Mouse (Mus musculus) CH12.LX (cell line): Measurements from ENCODE around the gene Gm7879.

Experiments used
- CHD1 ChIP-seq: IDR thresholded peaks from 2 replicates; pipeline ENCODE4 v1.6.1; 2012; ENCODE audit warnings: low read depth, low read length, improper control_type of control experiment, inconsistent platforms
- CTCF ChIP-seq, 2 experiments: IDR thresholded peaks in 1 of 2; conservative IDR thresholded peaks in 1 of 2; 2 replicates each; pipeline ENCODE4 v1.5.1; 2011 to 2012; ENCODE audit warnings: low read depth in 2 of 2, low read length in 2 of 2, improper control_type of control experiment in 1 of 2, inconsistent platforms in 1 of 2, mild to moderate bottlenecking in 1 of 2, moderate library complexity in 1 of 2
- E2F4 ChIP-seq: IDR thresholded peaks from 2 replicates; pipeline ENCODE4 v1.6.1; 2011; ENCODE audit warnings: low read depth, low read length, improper control_type of control experiment; ENCODE audit not compliant: insufficient replicate concordance
- EP300 ChIP-seq: IDR thresholded peaks from 2 replicates; pipeline ENCODE4 v1.6.1; 2011; ENCODE audit warnings: low read length, improper control_type of control experiment
- JUND ChIP-seq: conservative IDR thresholded peaks from 2 replicates; pipeline ENCODE4 v1.6.1; 2011; ENCODE audit warnings: low read depth, low read length, improper control_type of control experiment
- POLR2A ChIP-seq: IDR thresholded peaks from 2 replicates; pipeline ENCODE4 v1.6.1; 2011; ENCODE audit warnings: low read depth, mild to moderate bottlenecking, improper control_type of control experiment, low read length
- SMC3 ChIP-seq: IDR thresholded peaks from 2 replicates; pipeline ENCODE4 v1.6.1; 2011; ENCODE audit warnings: low read depth, low read length, improper control_type of control experiment
- TCF12 ChIP-seq: IDR thresholded peaks from 2 replicates; pipeline ENCODE4 v1.6.1; 2014; ENCODE audit warnings: low read depth, mild to moderate bottlenecking, inconsistent platforms, low read length, improper control_type of control experiment
- UBTF ChIP-seq: IDR thresholded peaks from 2 replicates; pipeline ENCODE4 v1.6.1; 2012; ENCODE audit warnings: low read depth, mild to moderate bottlenecking, inconsistent platforms, low read length, improper control_type of control experiment, moderate library complexity
- ZC3H11A ChIP-seq: IDR thresholded peaks from 2 replicates; pipeline ENCODE4 v1.6.1; 2012; ENCODE audit warnings: low read depth, mild to moderate bottlenecking, inconsistent platforms, low read length, improper control_type of control experiment

GRCm38 (mm10) chr5:43921877-43922276 is 8.9 kb downstream of the Gm7879 start:
- TF ChIP-seq SMC3, result no peak
- no peak for TF ChIP-seq POLR2A
- no peak for TF ChIP-seq CTCF (conservative IDR thresholded peaks at IDR 0.05 in 1 of 2, IDR thresholded peaks at IDR 0.05 in 1 of 2; ENCODE audit: low read depth in 2 of 2, low read length in 2 of 2)
- no peak for TF ChIP-seq EP300
- no peak for TF ChIP-seq TCF12
- TF ChIP-seq E2F4, result no peak
- no peak for TF ChIP-seq UBTF
- TF ChIP-seq JUND, result no peak
- no peak for TF ChIP-seq CHD1
- no peak for TF ChIP-seq ZC3H11A
